ENCODE assay signal across 16 mouse cellular contexts in genomic region chr6:121531825-121532389, GRCm38 (mm10). TPM values are rescaled to one million over a fixed set of nuclear protein-coding genes. Genes with fewer than 3 reads are reported as not detected.
DNase-seq lines count a peak whose midpoint lies in the region; ATAC-seq lines count a peak whose summit lies in the region.
"Had no signal": no experiment of that assay in that cellular context is flagged by ENCODE, and none has a peak within 500 bp of the region (broad histone marks: within the 10 kb centered on the region; RNA-seq: fewer than 3 reads in every experiment).

No protein-coding gene starts in this region.

- intact Hi-C loops in left cerebral cortex, postnatal 36 days (cut with DNase I): no loop called here

- no peaks in the 10 kb centered on the region for H3K9me3 ChIP-seq in forebrain, embryonic 14.5 days (replicated peaks; ENCODE audit: control insufficient read depth, low read length)
- no peaks in the 10 kb centered on the region for H3K9me3 ChIP-seq in midbrain, embryonic 13.5 days
- H3K9me3 ChIP-seq: heart, embryonic 13.5 days; hindbrain, embryonic 15.5 days; liver, embryonic 12.5 days had no signal

- WGBS in forebrain, embryonic 14.5 days: 56% methylated on average over 13 of the region's 13 CpGs
- 57% methylated on average over 13 of the region's 13 CpGs for WGBS in midbrain, embryonic 13.5 days

- no peaks in the 10 kb centered on the region for H3K36me3 ChIP-seq in forebrain, embryonic 14.5 days (ENCODE audit: control insufficient read depth, insufficient read depth, low read length)
- no peaks in the 10 kb centered on the region for H3K36me3 ChIP-seq in midbrain, embryonic 13.5 days
- H3K36me3 ChIP-seq: heart, embryonic 13.5 days; hindbrain, embryonic 15.5 days; liver, embryonic 12.5 days had no signal

- H3K27ac ChIP-seq in forebrain, embryonic 14.5 days (ENCODE audit: low read depth, low read length): no peak overlapping the region
- no peak overlapping the region for H3K27ac ChIP-seq in midbrain, embryonic 13.5 days
- H3K27ac ChIP-seq: heart, embryonic 13.5 days; hindbrain, embryonic 15.5 days; kidney, postnatal 0 days; liver, embryonic 12.5 days had no signal

- no peak overlapping the region for H3K4me3 ChIP-seq in forebrain, embryonic 14.5 days (ENCODE audit: low read depth, low read length)
- no peak overlapping the region for H3K4me3 ChIP-seq in midbrain, embryonic 13.5 days (replicated peaks)
- H3K4me3 ChIP-seq: erythroblast, embryonic 14.5 days; heart, embryonic 13.5 days; hindbrain, embryonic 15.5 days; liver, embryonic 12.5 days had no signal

- H3K4me2 ChIP-seq in forebrain, embryonic 14.5 days (ENCODE audit: low read length): no peak overlapping the region
- no peak overlapping the region for H3K4me2 ChIP-seq in midbrain, embryonic 13.5 days (replicated peaks)
- H3K4me2 ChIP-seq: heart, embryonic 13.5 days; hindbrain, embryonic 15.5 days; liver, embryonic 12.5 days had no signal

- peak; percentile 15 to 17 for DNase-seq in left cerebral cortex, postnatal 36 days (ENCODE audit: low spot score in 2 of 2)
- no peak for DNase-seq in left cerebral cortex, adult 18-20 months (ENCODE audit: low spot score in 2 of 2)
- peak; percentile 23 for DNase-seq in forebrain, embryonic 14.5 days (ENCODE audit: low spot score)
- peak; percentile 38 for DNase-seq in retina, postnatal 1 day
- DNase-seq in cerebellum, adult 11 months: no peak
- DNase-seq: cerebellum, adult 8-10 months; layer of hippocampus, adult 9-11 months; right cerebral cortex, postnatal 4 days had no signal

- no peaks in the 10 kb centered on the region for H3K27me3 ChIP-seq in forebrain, embryonic 14.5 days (replicated peaks; ENCODE audit: control insufficient read depth, insufficient read depth, low read length)
- peaks cover 3% of the 10 kb centered on the region; the same call in 1 of the 2 replicates for H3K27me3 ChIP-seq in midbrain, embryonic 13.5 days
- H3K27me3 ChIP-seq: hindbrain, embryonic 15.5 days; liver, embryonic 12.5 days had no signal

- no peak overlapping the region for H3K9ac ChIP-seq in forebrain, embryonic 14.5 days (ENCODE audit: low read length)
- H3K9ac ChIP-seq in midbrain, embryonic 13.5 days (replicated peaks): no peak overlapping the region
- H3K9ac ChIP-seq: heart, embryonic 13.5 days; hindbrain, embryonic 15.5 days; liver, embryonic 12.5 days had no signal

- ATAC-seq in forebrain, embryonic 14.5 days: peak; percentile 35; the same call in 1 of the 2 replicates
- peak; percentile 54; the same call in 1 of the 2 replicates for ATAC-seq in midbrain, embryonic 13.5 days
- ATAC-seq in cerebellum, adult (ENCODE audit: insufficient number of reproducible peaks, low FRiP score, low TSS enrichment): no peak
- ATAC-seq: liver, embryonic 12.5 days had no signal

- H3K4me1 ChIP-seq in forebrain, embryonic 14.5 days (ENCODE audit: control insufficient read depth, insufficient read depth, low read length): no peaks in the 10 kb centered on the region
- H3K4me1 ChIP-seq in midbrain, embryonic 13.5 days (replicated peaks): no peaks in the 10 kb centered on the region
- H3K4me1 ChIP-seq: heart, embryonic 13.5 days; hindbrain, embryonic 15.5 days; liver, embryonic 12.5 days had no signal

RNA-seq across cellular contexts. Expression of gene Iqsec3, which starts 58.4 kb away (rescaled TPM):
- 100 to 1,000 TPM; 101 to 112 TPM for total RNA-seq in left cerebral cortex, postnatal 36 days (2021)
- 100 to 1,000 TPM; 108 to 115 TPM for total RNA-seq in left cerebral cortex, adult 18-20 months (2021)
- polyA plus RNA-seq in forebrain, embryonic 14.5 days (2014; fragmentation: Nextera tagmentation; extraction: Ambion mirVana): 2.9 and 4.8 TPM in 2 replicates
- 6.7 and 7.0 TPM in 2 replicates for polyA plus RNA-seq in midbrain, embryonic 13.5 days (2015; fragmentation: Nextera tagmentation; extraction: Ambion mirVana)
- polyA plus RNA-seq: erythroblast, embryonic 14.5 days; heart, embryonic 13.5 days; liver, embryonic 12.5 days; lung, embryonic 16.5 days had no signal

Comparison
In these comparisons a context has a peak if more than half of its experiments do, and no peak if none do; other contexts are left out.
1. DNase-seq: peak in left cerebral cortex, postnatal 36 days (2 of 2), forebrain, embryonic 14.5 days (single experiment) and retina, postnatal 1 day (single experiment); none in left cerebral cortex, adult 18-20 months (0 of 2) and cerebellum, adult 11 months (single experiment).